Mouse (Mus musculus) stomach, embryonic 16.5 days (tissue): ENCODE measurements around the gene Slc22a15. TPM values are rescaled to one million over a fixed set of nuclear protein-coding genes. Genes with fewer than 3 reads are reported as not detected.

ENCODE experiments used
- ATAC-seq: fragments of 200-750 bp; cut with Nextera tagmentation; 2 replicates; pipeline ENCODE4 v1.8.0; 2017; ENCODE audit warnings: moderate number of reproducible peaks, moderate TSS enrichment; ENCODE audit not compliant: insufficient read depth, low FRiP score
- H3K27ac ChIP-seq: fragments of 300-500 bp; sonication (generic); 2 replicates; pipeline ENCODE4 v1.5.1; 2014; ENCODE audit warnings: low read length
- H3K27me3 ChIP-seq: fragments of 300-500 bp; sonication (generic); 2 replicates; pipeline ENCODE4 v1.6.1; 2014; ENCODE audit warnings: low read length, control low read depth, mixed read lengths; ENCODE audit not compliant: control insufficient read depth, insufficient read depth
- H3K36me3 ChIP-seq: fragments of 300-500 bp; sonication (generic); 2 replicates; pipeline ENCODE4 v1.6.1; 2014; ENCODE audit warnings: low read length; ENCODE audit not compliant: control insufficient read depth, insufficient read depth
- H3K4me1 ChIP-seq: fragments of 300-500 bp; sonication (generic); 2 replicates; pipeline ENCODE4 v1.6.1; 2014; ENCODE audit warnings: low read length, control low read depth, mixed read lengths; ENCODE audit not compliant: control insufficient read depth, insufficient read depth
- H3K4me2 ChIP-seq: fragments of 300-500 bp; sonication (generic); 2 replicates; pipeline ENCODE4 v1.6.1; 2014; ENCODE audit warnings: low read depth, low read length, mixed read lengths
- H3K4me3 ChIP-seq: fragments of 300-500 bp; sonication (generic); replicated peaks from 2 replicates; pipeline ENCODE4 v1.5.1; 2014; ENCODE audit warnings: mild to moderate bottlenecking, low read length
- H3K9ac ChIP-seq: fragments of 300-500 bp; sonication (generic); 2 replicates; pipeline ENCODE4 v1.6.1; 2014; ENCODE audit warnings: low read length
- H3K9me3 ChIP-seq: fragments of 300-500 bp; sonication (generic); replicated peaks from 2 replicates; pipeline ENCODE4 v1.6.1; 2016; ENCODE audit warnings: low read length, control low read depth; ENCODE audit not compliant: control insufficient read depth
- WGBS: fragments of 180-500 bp; shearing (Covaris S2); extraction: QIAGEN DNeasy Blood & Tissue Kit; methylation state at CpG from one replicate; pipeline ENCODE4 v1.1.7; 2014; 5-methylcytosine and 5-hydroxymethylcytosine counted together
- polyA plus RNA-seq: library from polyadenylated mRNA; unstranded; fragments of >200 nt; fragmentation: Nextera tagmentation; extraction: Ambion mirVana; gene quantifications from 2 replicates; pipeline ENCODE4 v1.2.1, GENCODE M21; 2015

Gene Slc22a15
- 4.5 and 4.7 TPM in 2 replicates for polyA plus RNA-seq

DNA sequence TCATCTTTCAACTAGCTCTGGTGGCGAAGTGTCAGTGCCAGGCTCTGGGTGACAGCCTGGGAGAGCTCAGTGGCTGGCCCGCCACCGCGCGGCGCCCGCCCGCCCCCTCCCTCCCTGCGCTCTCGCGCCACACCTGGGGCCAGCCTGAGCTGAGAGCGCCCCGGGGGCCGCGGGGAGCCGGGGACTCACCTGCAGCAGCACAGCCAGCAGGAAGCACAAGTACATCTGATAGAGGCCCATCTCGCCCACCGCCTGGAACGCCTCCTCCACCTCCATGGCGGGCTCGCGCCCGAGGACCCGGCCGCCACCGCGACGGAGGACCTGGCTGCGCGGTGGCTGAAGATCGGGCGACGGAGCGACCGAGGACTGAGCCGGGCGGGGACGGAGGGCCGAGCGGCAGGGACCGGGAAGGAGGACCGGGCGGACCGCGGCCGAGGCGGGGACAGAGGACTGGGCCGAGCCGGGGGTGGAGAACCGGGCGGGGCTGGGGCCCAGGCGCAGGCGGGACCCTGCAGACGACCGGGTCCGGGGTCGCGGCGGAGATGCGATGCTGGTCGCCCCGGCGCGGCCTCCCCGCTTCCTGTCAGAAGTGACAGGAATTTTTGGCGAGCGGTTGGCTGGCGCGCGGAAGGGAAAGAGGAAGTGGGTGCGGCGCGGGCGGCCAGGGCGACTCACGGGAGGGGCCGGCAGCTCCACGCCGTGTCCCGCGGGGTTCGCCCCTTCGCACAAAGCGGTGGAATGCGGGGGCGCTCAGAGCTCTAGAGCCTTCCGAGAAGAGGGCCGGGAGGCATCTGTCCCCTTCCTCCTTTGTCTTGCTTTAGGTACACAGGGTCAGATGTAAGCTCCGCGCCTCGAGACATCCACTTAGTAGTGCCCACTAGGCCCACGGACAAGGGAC, at the start of gene Slc22a15:
Slc22a15 (minus strand) TSS at position 611 of the 898 bp plus-strand sequence.
- H3K4me1 ChIP-seq = peaks cover 17% of the 10 kb centered on the region
- under 1% methylated on average over 91 of the region's 92 CpGs for WGBS
- H3K4me2 ChIP-seq = peak within 1 kb of the TSS; percentile 72
- H3K9me3 ChIP-seq = no peaks in the 10 kb centered on the region
- peak; percentile 87 for ATAC-seq
- H3K27me3 ChIP-seq = no peaks in the 10 kb centered on the region
- no peaks in the 10 kb centered on the region for H3K36me3 ChIP-seq
- peak within 1 kb of the TSS; percentile 72 for H3K4me3 ChIP-seq
- H3K27ac ChIP-seq = peak within 1 kb of the TSS; percentile 92
- peak within 1 kb of the TSS; percentile 97 for H3K9ac ChIP-seq

DNA sequence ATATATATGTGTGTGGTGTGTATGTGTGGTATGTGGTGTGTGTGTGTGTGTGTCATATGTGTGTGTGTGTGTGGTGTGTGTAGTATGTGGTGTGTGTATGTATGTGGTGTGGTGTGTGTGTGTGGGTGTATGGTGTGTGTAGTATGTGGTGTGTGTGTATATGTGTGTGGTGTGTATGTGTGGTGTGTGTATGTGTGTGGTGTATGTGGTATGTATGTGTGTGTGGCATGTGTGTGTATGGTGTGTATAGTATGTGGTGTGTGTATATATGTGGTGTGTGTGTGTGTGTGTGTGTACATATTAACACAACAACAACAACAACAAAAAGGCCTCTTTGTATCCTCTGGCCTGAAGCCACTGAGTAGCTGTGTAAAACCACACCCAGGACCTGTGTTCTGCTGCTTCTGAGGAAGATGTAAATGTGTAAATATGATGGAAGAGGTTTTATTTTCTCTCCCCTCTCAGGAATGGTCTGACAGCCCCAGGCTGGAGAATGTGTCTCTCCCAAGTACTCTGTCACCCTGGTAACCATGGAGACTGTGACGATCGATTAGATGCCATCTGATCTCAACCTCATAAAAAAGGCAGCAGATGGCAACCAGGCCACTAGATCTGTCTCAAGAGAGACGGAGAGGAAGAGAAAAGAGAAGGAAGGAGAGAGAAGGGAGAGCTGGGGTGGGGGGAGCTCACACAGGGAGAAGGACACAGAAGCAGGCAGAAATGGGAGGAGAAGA, 42.7 kb upstream of the Slc22a15 start:
- Histone ChIP-seq H3K27ac (no peak overlapping the region), H3K9ac (no peak overlapping the region), H3K4me1 (no peaks in the 10 kb centered on the region), H3K9me3 (no peaks in the 10 kb centered on the region), H3K36me3 (no peaks in the 10 kb centered on the region), H3K4me3 (no peak overlapping the region), H3K4me2 (no peak overlapping the region), H3K27me3 (no peaks in the 10 kb centered on the region)
- 26% methylated on average over 3 of the region's 3 CpGs for WGBS
- no peak for ATAC-seq

- Histone ChIP-seq H3K4me2 (no peak overlapping the region), H3K36me3 (no peaks in the 10 kb centered on the region), H3K27ac (no peak overlapping the region), H3K9me3 (no peaks in the 10 kb centered on the region), H3K27me3 (no peaks in the 10 kb centered on the region), H3K4me1 (no peaks in the 10 kb centered on the region), H3K4me3 (no peak overlapping the region), H3K9ac (no peak overlapping the region)
- 74% methylated on average over 7 of the region's 7 CpGs for WGBS
- ATAC-seq = no peak
Measured at GRCm38 (mm10) chr3:101964352-101964751, 40.1 kb upstream of the Slc22a15 start.

GRCm38 (mm10) chr3:101963501-101963900, 39.2 kb upstream of the Slc22a15 start:
- Histone ChIP-seq H3K9me3 (no peaks in the 10 kb centered on the region), H3K27ac (no peak overlapping the region), H3K27me3 (no peaks in the 10 kb centered on the region), H3K4me2 (no peak overlapping the region), H3K4me3 (no peak overlapping the region), H3K4me1 (no peaks in the 10 kb centered on the region), H3K9ac (no peak overlapping the region), H3K36me3 (no peaks in the 10 kb centered on the region)
- 33% methylated on average over 9 of the region's 9 CpGs for WGBS
- ATAC-seq = no peak

DNA sequence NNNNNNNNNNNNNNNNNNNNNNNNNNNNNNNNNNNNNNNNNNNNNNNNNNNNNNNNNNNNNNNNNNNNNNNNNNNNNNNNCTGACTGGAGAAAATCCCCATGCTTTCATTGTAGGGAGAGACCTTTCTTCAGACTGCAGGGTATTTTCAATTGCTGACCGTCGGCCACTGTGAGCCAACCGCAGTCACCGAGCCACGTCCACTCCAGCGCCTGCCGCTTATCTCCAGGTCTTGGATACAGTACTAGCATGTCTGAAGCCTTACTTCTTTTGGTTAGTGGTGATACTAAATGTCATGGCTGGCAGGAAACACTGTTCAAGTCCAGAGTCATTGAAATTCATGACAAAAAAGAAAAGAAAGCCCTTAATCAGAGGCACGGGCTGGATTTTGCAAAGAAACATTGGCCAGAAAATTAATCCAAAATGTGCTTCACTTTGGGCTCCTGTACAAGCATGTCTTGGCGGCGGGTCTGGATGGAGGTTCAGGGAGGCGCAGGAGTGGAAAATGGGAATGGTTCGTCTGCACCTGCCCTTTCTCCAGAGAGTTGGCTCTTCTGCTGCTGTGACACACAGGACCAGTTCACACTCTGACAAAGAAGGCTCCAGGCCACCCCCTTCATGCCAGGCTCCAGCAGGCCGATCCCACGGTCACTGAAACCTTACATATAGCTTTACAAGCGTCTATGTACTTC, 37.0 kb upstream of the Slc22a15 start:
- H3K27me3 ChIP-seq = no peaks in the 10 kb centered on the region
- H3K9me3 ChIP-seq = no peaks in the 10 kb centered on the region
- ATAC-seq = no peak
- no peaks in the 10 kb centered on the region for H3K36me3 ChIP-seq
- H3K9ac ChIP-seq = no peak overlapping the region
- no peaks in the 10 kb centered on the region for H3K4me1 ChIP-seq
- no peak overlapping the region for H3K4me3 ChIP-seq
- H3K27ac ChIP-seq = no peak overlapping the region
- WGBS = 94% methylated on average over 15 of the region's 15 CpGs
- no peak overlapping the region for H3K4me2 ChIP-seq

GRCm38 (mm10) chr3:101958047-101958446, 33.8 kb upstream of the Slc22a15 start:
- WGBS = 49% methylated on average over 3 of the region's 3 CpGs
- ATAC-seq = no peak

GRCm38 (mm10) chr3:101953506-101953905, 29.3 kb upstream of the Slc22a15 start:
- ATAC-seq = no peak
- no peaks in the 10 kb centered on the region for H3K4me1 ChIP-seq
- no peak overlapping the region for H3K4me2 ChIP-seq
- no peak overlapping the region for H3K27ac ChIP-seq
- H3K27me3 ChIP-seq = no peaks in the 10 kb centered on the region
- no peaks in the 10 kb centered on the region for H3K9me3 ChIP-seq
- H3K36me3 ChIP-seq = no peaks in the 10 kb centered on the region
- WGBS = 65% methylated on average over 7 of the region's 7 CpGs
- H3K4me3 ChIP-seq = no peak overlapping the region
- H3K9ac ChIP-seq = no peak overlapping the region

More at GRCm38 (mm10) chr3:101958047-101958446, 33.8 kb upstream of the Slc22a15 start:
- Histone ChIP-seq H3K27me3 (no peaks in the 10 kb centered on the region), H3K27ac (no peak overlapping the region), H3K9me3 (no peaks in the 10 kb centered on the region), H3K4me1 (no peaks in the 10 kb centered on the region), H3K4me3 (no peak overlapping the region), H3K36me3 (no peaks in the 10 kb centered on the region), H3K4me2 (no peak overlapping the region), H3K9ac (no peak overlapping the region)

DNA sequence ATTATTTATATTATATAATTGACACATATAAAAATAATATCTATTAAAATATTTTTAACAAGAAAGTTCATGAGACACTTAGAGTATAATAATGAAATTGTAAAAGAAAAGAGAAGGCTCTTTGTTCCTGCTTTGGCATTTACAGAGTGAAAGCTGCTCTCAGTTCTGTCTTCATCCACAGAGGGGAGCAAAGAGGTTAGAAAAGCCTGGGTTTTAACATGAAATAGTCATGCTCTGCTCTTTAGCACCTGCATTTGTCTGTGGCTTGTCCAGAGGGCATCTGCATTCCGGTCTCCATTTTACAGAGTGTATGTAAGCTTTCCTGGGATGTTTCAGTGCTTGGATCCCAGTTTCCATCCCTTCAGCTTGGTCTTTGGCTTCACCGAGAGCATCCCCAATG, 28.3 kb upstream of the Slc22a15 start:
- no peaks in the 10 kb centered on the region for H3K4me1 ChIP-seq
- no peak overlapping the region for H3K9ac ChIP-seq
- 89% methylated on average over 2 of the region's 2 CpGs for WGBS
- H3K4me3 ChIP-seq = no peak overlapping the region
- no peak for ATAC-seq
- no peaks in the 10 kb centered on the region for H3K27me3 ChIP-seq
- H3K27ac ChIP-seq = no peak overlapping the region
- H3K9me3 ChIP-seq = no peaks in the 10 kb centered on the region
- H3K4me2 ChIP-seq = no peak overlapping the region
- no peaks in the 10 kb centered on the region for H3K36me3 ChIP-seq
